Mouse (Mus musculus) hematopoietic multipotent progenitor cell, adult 10-12 weeks (in vitro differentiated cells): ENCODE measurements around the gene Gm13539. TPM values are rescaled to one million over a fixed set of nuclear protein-coding genes. Genes with fewer than 3 reads are reported as not detected.

ENCODE experiments used
- polyA plus RNA-seq: library from polyadenylated mRNA; stranded (reverse); fragments of >175 nt; gene quantifications from 2 replicates; pipeline ENCODE4 v1.2.3, GENCODE M21; 2012; ENCODE audit warnings: low replicate concordance

Gm13539 gene
- not detected in 2 replicates for polyA plus RNA-seq

GRCm38 (mm10) chr2:25781957-25782356 is at the start of gene Gm13539:
Gene Gm13539, plus strand, starts transcription at chr2:25782257.

GRCm38 (mm10) chr2:25736709-25737108 is 45.3 kb upstream of the Gm13539 start, which contains the start of gene Obp2b:
Gene Obp2b, plus strand, starts transcription at chr2:25737009.

GRCm38 (mm10) chr2:25765269-25765668 is 16.8 kb upstream of the Gm13539 start, which contains the start of gene Lcn3:
Gene Lcn3, plus strand, starts transcription at chr2:25765569.

GRCm38 (mm10) chr2:25776717-25777116 is 5.3 kb upstream of the Gm13539 start, which contains the start of gene Lcn11:
Gene Lcn11, plus strand, starts transcription at chr2:25777017.

GRCm38 (mm10) chr2:25815748-25816147 is 33.7 kb downstream of the Gm13539 start, which contains the start of gene Glt6d1:
Gene Glt6d1, minus strand, starts transcription at chr2:25815848.

GRCm38 (mm10) chr2:25822806-25823205 is 40.7 kb downstream of the Gm13539 start, which contains the start of gene Lcn9:
Gene Lcn9, plus strand, starts transcription at chr2:25823153.

Other genes starting within 250 kb of the Gm13539 start
- gene Traf2, start 235.3 kb upstream of the Gm13539 start, polyA plus RNA-seq: 6.4 and 20.6 TPM in 2 replicates
- gene Edf1, start 224.4 kb upstream of the Gm13539 start, polyA plus RNA-seq: 403 and 822 TPM in 2 replicates
- 1.7 and 1.9 TPM in 2 replicates for gene Mamdc4, start 207.4 kb upstream of the Gm13539 start, polyA plus RNA-seq
- 2.9 and 5.8 TPM in 2 replicates for gene Phpt1, start 207.0 kb upstream of the Gm13539 start, polyA plus RNA-seq
- 8.1 and 18.3 TPM in 2 replicates for gene Ajm1, start 200.5 kb upstream of the Gm13539 start, polyA plus RNA-seq
- 48.7 and 55.1 TPM in 2 replicates for gene Rabl6, start 173.7 kb upstream of the Gm13539 start, polyA plus RNA-seq
- gene Ccdc183, start 164.6 kb upstream of the Gm13539 start, polyA plus RNA-seq: not detected in 2 replicates
- gene Tmem141, start 160.3 kb upstream of the Gm13539 start, polyA plus RNA-seq: 10.0 and 19.9 TPM in 2 replicates
- gene Fcna, start 154.2 kb upstream of the Gm13539 start, polyA plus RNA-seq: 145 and 166 TPM in 2 replicates
- not detected in 2 replicates for gene Lcn8, start 129.1 kb upstream of the Gm13539 start, polyA plus RNA-seq
- not detected in 2 replicates for gene Lcn5, start 124.3 kb upstream of the Gm13539 start, polyA plus RNA-seq
- not detected in 2 replicates for gene Lcn6, start 105.5 kb upstream of the Gm13539 start, polyA plus RNA-seq
- not detected in 2 replicates for gene Lcn10, start 99.5 kb upstream of the Gm13539 start, polyA plus RNA-seq
- not detected in 2 replicates for gene Obp2a, start 82.2 kb upstream of the Gm13539 start, polyA plus RNA-seq
- gene Bmyc, start 75.5 kb upstream of the Gm13539 start, polyA plus RNA-seq: 189 and 405 TPM in 2 replicates
- gene Obp2b, start 45.2 kb upstream of the Gm13539 start, polyA plus RNA-seq: not detected in 2 replicates
- gene Lcn3, start 16.7 kb upstream of the Gm13539 start, polyA plus RNA-seq: not detected in 2 replicates
- not detected in 2 replicates for gene Lcn11, start 5.2 kb upstream of the Gm13539 start, polyA plus RNA-seq
- not detected in 2 replicates for gene Glt6d1, start 33.6 kb downstream of the Gm13539 start, polyA plus RNA-seq
- not detected in 2 replicates for gene Lcn9, start 40.9 kb downstream of the Gm13539 start, polyA plus RNA-seq
- not detected in 2 replicates for gene Sohlh1, start 65.0 kb downstream of the Gm13539 start, polyA plus RNA-seq
- gene Kcnt1, start 81.5 kb downstream of the Gm13539 start, polyA plus RNA-seq: not detected in 2 replicates
- 5.1 and 6.0 TPM in 2 replicates for gene Camsap1, start 201.0 kb downstream of the Gm13539 start, polyA plus RNA-seq
- gene Ubac1, start 239.5 kb downstream of the Gm13539 start, polyA plus RNA-seq: 50.6 and 120 TPM in 2 replicates